Mouse (Mus musculus) thymus, postnatal 10 days (tissue): ENCODE data around the gene Skint7.
"Not testable (repeated sequence)": the region's sequence is repeated elsewhere in the genome, so short reads cannot be mapped to it uniquely, and the experiment has no call there.

Source experiments
- DNase-seq, 2 experiments: peaks; one replicate each; pipeline ENCODE4 v3.0.0; 2021; ENCODE audit warnings: low spot score in 2 of 2

Skint7 gene

GRCm38 (mm10) chr4:111972623-111973022 lies at the start of gene Skint7:
Skint7 (plus strand) TSS chr4:111972923.
- no peak for DNase-seq

GRCm38 (mm10) chr4:111961309-111961708 lies 11.4 kb upstream of the Skint7 start:
- no peak for DNase-seq

GRCm38 (mm10) chr4:111963241-111963640 lies 9.5 kb upstream of the Skint7 start:
- DNase-seq = not testable (repeated sequence)

GRCm38 (mm10) chr4:111963669-111964068 lies 9.1 kb upstream of the Skint7 start:
- DNase-seq = no peak

GRCm38 (mm10) chr4:112005969-112006368 lies 33.2 kb downstream of the Skint7 start, which contains the start of gene Skint1:
Skint1 (plus strand) TSS chr4:112006269.
- DNase-seq = no peak
